In the genomic region with DNA sequence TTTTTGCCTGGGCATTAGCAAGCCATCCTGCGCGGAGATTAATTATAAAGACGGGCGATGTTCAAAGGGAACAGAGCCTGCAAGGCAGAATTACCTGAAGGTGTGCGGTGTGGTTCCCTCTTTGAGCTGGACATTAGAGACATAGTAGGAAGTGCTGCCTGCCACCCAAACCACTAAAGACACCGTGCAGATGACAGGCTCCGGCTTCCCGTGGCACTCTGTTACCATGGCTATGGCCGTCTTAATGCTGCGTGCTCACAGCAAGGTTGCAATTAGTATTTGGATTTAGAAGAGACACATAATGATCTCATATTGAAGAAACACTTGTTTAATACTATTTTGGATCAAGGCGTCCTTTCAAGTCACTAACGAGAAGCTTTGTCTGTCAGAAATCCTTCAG, we compare ENCODE assay signal across 17 mouse cellular contexts.
DNase-seq lines count a peak whose midpoint lies in the region; ATAC-seq and TF ChIP-seq lines count a peak whose summit lies in the region.
"Had no signal": no experiment of that assay in that cellular context is flagged by ENCODE, and none has a peak within 500 bp of the region (broad histone marks: within the 10 kb centered on the region; RNA-seq: fewer than 3 reads in every experiment).

No protein-coding gene starts in this region.

- TF ChIP-seq CTCF in hindbrain, postnatal 0 days (IDR thresholded peaks at IDR 0.05; ENCODE audit: low read depth), result no peak
- no peak for TF ChIP-seq CTCF in thymus, adult 2 months (IDR thresholded peaks at IDR 0.05; ENCODE audit: borderline replicate concordance, control insufficient read depth, extremely low read depth, insufficient read depth, low read length, poor library complexity)

- no peak overlapping the region for H3K9ac ChIP-seq in hindbrain, postnatal 0 days (replicated peaks; ENCODE audit: low read length)
- H3K9ac ChIP-seq in forebrain, embryonic 11.5 days (ENCODE audit: low read length), result no peak overlapping the region
- no peak overlapping the region; the same call in 1 of the 2 replicates for H3K9ac ChIP-seq in midbrain, embryonic 16.5 days (ENCODE audit: low read depth, low read length)
- no peak overlapping the region for H3K9ac ChIP-seq in intestine, embryonic 16.5 days (ENCODE audit: low read depth, low read length)
- H3K9ac ChIP-seq: heart, embryonic 15.5 days; limb, embryonic 13.5 days; liver, embryonic 15.5 days had no signal

- H3K9me3 ChIP-seq in hindbrain, postnatal 0 days (ENCODE audit: low read length), result no peaks in the 10 kb centered on the region
- no peaks in the 10 kb centered on the region for H3K9me3 ChIP-seq in hindbrain, embryonic 10.5 days
- H3K9me3 ChIP-seq in forebrain, embryonic 11.5 days (ENCODE audit: control insufficient read depth, low read length), result no peaks in the 10 kb centered on the region
- H3K9me3 ChIP-seq in midbrain, embryonic 16.5 days (replicated peaks; ENCODE audit: control insufficient read depth, low read length, poor library complexity, severe bottlenecking), result no peaks in the 10 kb centered on the region
- no peaks in the 10 kb centered on the region for H3K9me3 ChIP-seq in intestine, embryonic 16.5 days (ENCODE audit: control insufficient read depth, low read length)
- H3K9me3 ChIP-seq: heart, embryonic 15.5 days; limb, embryonic 13.5 days; liver, embryonic 15.5 days had no signal

- no peak for TF ChIP-seq POLR2A in thymus, adult 2 months (IDR thresholded peaks at IDR 0.05; ENCODE audit: control insufficient read depth, extremely low read depth, insufficient read depth, low read length, poor library complexity)

- H3K27ac ChIP-seq in hindbrain, postnatal 0 days, result no peak overlapping the region
- H3K27ac ChIP-seq in hindbrain, embryonic 10.5 days, result no peak overlapping the region
- H3K27ac ChIP-seq in forebrain, embryonic 11.5 days (ENCODE audit: low read depth, low read length), result no peak overlapping the region
- H3K27ac ChIP-seq in midbrain, embryonic 16.5 days (ENCODE audit: low read length), result no peak overlapping the region
- no peak overlapping the region for H3K27ac ChIP-seq in intestine, embryonic 16.5 days (ENCODE audit: low read length)
- H3K27ac ChIP-seq in thymus, adult 2 months (ENCODE audit: control insufficient read depth, insufficient read depth, low read length), result no peak overlapping the region
- H3K27ac ChIP-seq: heart, embryonic 15.5 days; limb, embryonic 13.5 days; liver, embryonic 15.5 days had no signal

- H3K4me1 ChIP-seq in hindbrain, postnatal 0 days (ENCODE audit: insufficient read depth, low read length), result no peaks in the 10 kb centered on the region
- H3K4me1 ChIP-seq in hindbrain, embryonic 10.5 days (replicated peaks), result peaks cover 4% of the 10 kb centered on the region; the same call in 1 of the 2 replicates
- no peaks in the 10 kb centered on the region for H3K4me1 ChIP-seq in forebrain, embryonic 11.5 days (replicated peaks; ENCODE audit: control insufficient read depth, insufficient read depth, low read length)
- peaks cover 4% of the 10 kb centered on the region; the same call in 1 of the 2 replicates for H3K4me1 ChIP-seq in midbrain, embryonic 16.5 days (ENCODE audit: control insufficient read depth, insufficient read depth, low read length)
- H3K4me1 ChIP-seq in intestine, embryonic 16.5 days (ENCODE audit: control insufficient read depth, insufficient read depth, low read length), result no peaks in the 10 kb centered on the region
- H3K4me1 ChIP-seq in thymus, adult 2 months (replicated peaks; ENCODE audit: control insufficient read depth, insufficient read depth, low read length), result no peaks in the 10 kb centered on the region
- H3K4me1 ChIP-seq: heart, embryonic 15.5 days; limb, embryonic 13.5 days had no signal

- DNase-seq in hindbrain, postnatal 0 days (ENCODE audit: low spot score), result no peak
- no peak for DNase-seq in hindbrain, embryonic 10.5 days (ENCODE audit: low spot score)
- DNase-seq in R1 (ENCODE audit: low read depth, low spot score), result peak; percentile 14
- peak; percentile 51 for DNase-seq in forebrain, embryonic 11.5 days (ENCODE audit: low spot score)
- DNase-seq in thymus, adult 2 months, result no peak
- DNase-seq: adrenal gland, postnatal 25 days; cerebellum, adult 8-10 months; kidney, postnatal 10 days; layer of hippocampus, adult 9-11 months; lung, postnatal 10 days; thymus, postnatal 36 days had no signal

- H3K27me3 ChIP-seq in hindbrain, postnatal 0 days (ENCODE audit: insufficient read depth, low read length), result no peaks in the 10 kb centered on the region
- no peaks in the 10 kb centered on the region for H3K27me3 ChIP-seq in hindbrain, embryonic 10.5 days (ENCODE audit: insufficient read depth, poor library complexity, severe bottlenecking)
- H3K27me3 ChIP-seq in forebrain, embryonic 11.5 days (ENCODE audit: control insufficient read depth, insufficient read depth, low read length), result no peaks in the 10 kb centered on the region
- no peaks in the 10 kb centered on the region for H3K27me3 ChIP-seq in midbrain, embryonic 16.5 days (ENCODE audit: control insufficient read depth, insufficient read depth, low read depth, low read length)
- no peaks in the 10 kb centered on the region for H3K27me3 ChIP-seq in intestine, embryonic 16.5 days (replicated peaks; ENCODE audit: control insufficient read depth, insufficient read depth, low read length)
- no peaks in the 10 kb centered on the region for H3K27me3 ChIP-seq in thymus, adult 2 months (ENCODE audit: control insufficient read depth, insufficient read depth, low read length)
- H3K27me3 ChIP-seq: heart, embryonic 15.5 days; limb, embryonic 13.5 days; liver, embryonic 15.5 days had no signal

- WGBS in hindbrain, postnatal 0 days, result 53% methylated on average over 12 of the region's 12 CpGs
- 84% methylated on average over 12 of the region's 12 CpGs for WGBS in hindbrain, embryonic 10.5 days
- 50% methylated on average over 12 of the region's 12 CpGs for WGBS in forebrain, embryonic 11.5 days
- 51% methylated on average over 12 of the region's 12 CpGs for WGBS in midbrain, embryonic 16.5 days
- WGBS in intestine, embryonic 16.5 days, result 86% methylated on average over 12 of the region's 12 CpGs
- WGBS in thymus, adult 2 months, result 66% methylated on average over 12 of the region's 12 CpGs

- H3K36me3 ChIP-seq in hindbrain, postnatal 0 days (ENCODE audit: insufficient read depth, low read length), result no peaks in the 10 kb centered on the region
- H3K36me3 ChIP-seq in hindbrain, embryonic 10.5 days, result no peaks in the 10 kb centered on the region
- H3K36me3 ChIP-seq in forebrain, embryonic 11.5 days (ENCODE audit: control insufficient read depth, insufficient read depth, low read length), result no peaks in the 10 kb centered on the region
- H3K36me3 ChIP-seq in midbrain, embryonic 16.5 days (ENCODE audit: control insufficient read depth, insufficient read depth, low read length), result no peaks in the 10 kb centered on the region
- no peaks in the 10 kb centered on the region for H3K36me3 ChIP-seq in intestine, embryonic 16.5 days (ENCODE audit: control insufficient read depth, insufficient read depth, low read length)
- no peaks in the 10 kb centered on the region for H3K36me3 ChIP-seq in thymus, adult 2 months (ENCODE audit: control insufficient read depth, insufficient read depth, low read length)
- H3K36me3 ChIP-seq: heart, embryonic 15.5 days; limb, embryonic 13.5 days; liver, embryonic 15.5 days had no signal

- peak overlapping the region; percentile 16; the same call in 1 of the 2 replicates for H3K4me2 ChIP-seq in hindbrain, postnatal 0 days (ENCODE audit: low read depth, low read length)
- H3K4me2 ChIP-seq in forebrain, embryonic 11.5 days (ENCODE audit: low read depth, low read length, severe bottlenecking), result no peak overlapping the region
- H3K4me2 ChIP-seq in midbrain, embryonic 16.5 days (ENCODE audit: low read length), result peak overlapping the region; percentile 37
- H3K4me2 ChIP-seq in intestine, embryonic 16.5 days (ENCODE audit: low read depth, low read length), result no peak overlapping the region
- H3K4me2 ChIP-seq: heart, embryonic 15.5 days; limb, embryonic 13.5 days had no signal

- H3K4me3 ChIP-seq in hindbrain, postnatal 0 days (ENCODE audit: low read length), result no peak overlapping the region
- no peak overlapping the region for H3K4me3 ChIP-seq in hindbrain, embryonic 10.5 days
- no peak overlapping the region for H3K4me3 ChIP-seq in forebrain, embryonic 11.5 days (ENCODE audit: low read depth, low read length)
- no peak overlapping the region for H3K4me3 ChIP-seq in midbrain, embryonic 16.5 days (ENCODE audit: low read depth, low read length)
- no peak overlapping the region for H3K4me3 ChIP-seq in intestine, embryonic 16.5 days (ENCODE audit: low read length)
- H3K4me3 ChIP-seq in thymus, adult 2 months (ENCODE audit: control insufficient read depth, insufficient read depth, low read length), result no peak overlapping the region
- H3K4me3 ChIP-seq: heart, embryonic 15.5 days; limb, embryonic 13.5 days; liver, embryonic 15.5 days had no signal

- no peak for ATAC-seq in hindbrain, postnatal 0 days
- no peak; the same call in 1 of the 2 replicates for ATAC-seq in forebrain, embryonic 11.5 days (replicated peaks; ENCODE audit: low FRiP score)
- peak; percentile 72 for ATAC-seq in midbrain, embryonic 16.5 days
- no peak for ATAC-seq in intestine, embryonic 16.5 days
- ATAC-seq: intestine, postnatal 0 days had no signal

Comparison
In these comparisons a context has a peak if more than half of its experiments do, and no peak if none do; other contexts are left out.
1. DNase-seq: peak in R1 (single experiment) and forebrain, embryonic 11.5 days (single experiment); none in hindbrain, postnatal 0 days (single experiment), hindbrain, embryonic 10.5 days (single experiment) and thymus, adult 2 months (single experiment).
2. H3K4me2 ChIP-seq: peak in hindbrain, postnatal 0 days (single experiment) and midbrain, embryonic 16.5 days (single experiment); none in forebrain, embryonic 11.5 days (single experiment) and intestine, embryonic 16.5 days (single experiment).